Mouse (Mus musculus): ENCODE results near the gene Dlat. TPM values are rescaled to one million over a fixed set of nuclear protein-coding genes. Genes with fewer than 3 reads are reported as not detected.
"Not testable (repeated sequence)": the region's sequence is repeated elsewhere in the genome, so short reads cannot be mapped to it uniquely, and the experiment has no call there.

Gene Dlat
- polyA plus RNA-seq, 1 experiment from 2014 or later = 65.9 TPM

GRCm38 (mm10) chr9:50634270-50634669 is 25.3 kb downstream of the Dlat start:
- Histone ChIP-seq H3K4me1 (ENCODE audit: control insufficient read depth, insufficient read depth, low read length) (no peaks in the 10 kb centered on the region), H3K4me2 (ENCODE audit: low read depth, low read length) (no peak overlapping the region), H3K27me3 (replicated peaks; ENCODE audit: control insufficient read depth, insufficient read depth, low read length) (no peaks in the 10 kb centered on the region), H3K36me3 (ENCODE audit: control insufficient read depth, insufficient read depth, low read length) (peaks cover 55% of the 10 kb centered on the region), H3K27ac (replicated peaks; ENCODE audit: low read depth, low read length) (no peak overlapping the region), H3K4me3 (ENCODE audit: low read depth, low read length) (no peak overlapping the region), H3K9ac (ENCODE audit: low read depth, low read length) (no peak overlapping the region), H3K9me3 (ENCODE audit: control insufficient read depth, low read length) (no peaks in the 10 kb centered on the region)
- DNase-seq (ENCODE audit: low spot score) (no peak), ATAC-seq (ENCODE audit: low read depth) (no peak)
- 95% methylated on average over 11 of the region's 11 CpGs for WGBS

GRCm38 (mm10) chr9:50633059-50633458 is 26.5 kb downstream of the Dlat start:
- Histone ChIP-seq H3K9ac (ENCODE audit: low read depth, low read length) (no peak overlapping the region), H3K36me3 (ENCODE audit: control insufficient read depth, insufficient read depth, low read length) (peaks cover 43% of the 10 kb centered on the region), H3K4me3 (ENCODE audit: low read depth, low read length) (no peak overlapping the region), H3K27me3 (replicated peaks; ENCODE audit: control insufficient read depth, insufficient read depth, low read length) (no peaks in the 10 kb centered on the region), H3K27ac (replicated peaks; ENCODE audit: low read depth, low read length) (no peak overlapping the region), H3K9me3 (ENCODE audit: control insufficient read depth, low read length) (no peaks in the 10 kb centered on the region), H3K4me1 (ENCODE audit: control insufficient read depth, insufficient read depth, low read length) (no peaks in the 10 kb centered on the region), H3K4me2 (ENCODE audit: low read depth, low read length) (no peak overlapping the region)
- ATAC-seq (ENCODE audit: low read depth) (no peak), DNase-seq (ENCODE audit: low spot score) (no peak)
- WGBS = 55% methylated on average over 2 of the region's 2 CpGs

- WGBS = 84% methylated on average over 6 of the region's 6 CpGs
- Histone ChIP-seq H3K4me2 (ENCODE audit: low read depth, low read length) (no peak overlapping the region), H3K4me1 (ENCODE audit: control insufficient read depth, insufficient read depth, low read length) (no peaks in the 10 kb centered on the region), H3K4me3 (ENCODE audit: low read depth, low read length) (no peak overlapping the region), H3K36me3 (ENCODE audit: control insufficient read depth, insufficient read depth, low read length) (peaks cover 34% of the 10 kb centered on the region), H3K9ac (ENCODE audit: low read depth, low read length) (no peak overlapping the region), H3K9me3 (ENCODE audit: control insufficient read depth, low read length) (no peaks in the 10 kb centered on the region), H3K27ac (replicated peaks; ENCODE audit: low read depth, low read length) (no peak overlapping the region), H3K27me3 (replicated peaks; ENCODE audit: control insufficient read depth, insufficient read depth, low read length) (no peaks in the 10 kb centered on the region)
- ATAC-seq (ENCODE audit: low read depth) (no peak), DNase-seq (ENCODE audit: low spot score) (no peak)
These were observed 27.4 kb downstream of the Dlat start for GRCm38 (mm10) chr9:50632016-50632688.

GRCm38 (mm10) chr9:50630903-50631302 is 28.7 kb downstream of the Dlat start:
- H3K9ac ChIP-seq (ENCODE audit: low read depth, low read length); ATAC-seq (ENCODE audit: low read depth); H3K4me2 ChIP-seq (ENCODE audit: low read depth, low read length); H3K4me1 ChIP-seq (ENCODE audit: control insufficient read depth, insufficient read depth, low read length); H3K27ac ChIP-seq (replicated peaks; ENCODE audit: low read depth, low read length); H3K4me3 ChIP-seq (ENCODE audit: low read depth, low read length); DNase-seq (ENCODE audit: low spot score); H3K9me3 ChIP-seq (ENCODE audit: control insufficient read depth, low read length); H3K27me3 ChIP-seq (replicated peaks; ENCODE audit: control insufficient read depth, insufficient read depth, low read length): not testable (repeated sequence)
- WGBS = 94% methylated on average over 6 of the region's 8 CpGs
- H3K36me3 ChIP-seq (ENCODE audit: control insufficient read depth, insufficient read depth, low read length) = peaks cover 22% of the 10 kb centered on the region

- ATAC-seq (ENCODE audit: low read depth) (no peak), DNase-seq (ENCODE audit: low spot score) (no peak)
- no peak overlapping the region; the same call in 1 of the 2 replicates for H3K9ac ChIP-seq (ENCODE audit: low read depth, low read length)
- H3K36me3 ChIP-seq (ENCODE audit: control insufficient read depth, insufficient read depth, low read length) = peaks cover 25% of the 10 kb centered on the region
- H3K27me3 ChIP-seq (replicated peaks; ENCODE audit: control insufficient read depth, insufficient read depth, low read length) = no peaks in the 10 kb centered on the region
- H3K27ac ChIP-seq (replicated peaks; ENCODE audit: low read depth, low read length) = no peak overlapping the region
- H3K9me3 ChIP-seq (ENCODE audit: control insufficient read depth, low read length) = no peaks in the 10 kb centered on the region
- H3K4me1 ChIP-seq (ENCODE audit: control insufficient read depth, insufficient read depth, low read length) = peaks cover 8% of the 10 kb centered on the region; the same call in 1 of the 2 replicates
- peak overlapping the region; percentile 75 for H3K4me2 ChIP-seq (ENCODE audit: low read depth, low read length)
- peak overlapping the region; percentile 75 for H3K4me3 ChIP-seq (ENCODE audit: low read depth, low read length)
- WGBS = 57% methylated on average over 9 of the region's 9 CpGs
These were observed 41.7 kb downstream of the Dlat start for GRCm38 (mm10) chr9:50617794-50618330.

GRCm38 (mm10) chr9:50616766-50617603 is 42.6 kb downstream of the Dlat start, which contains the start of the genes Pih1d2 and Nkapd1:
TSS of gene Pih1d2 (plus strand) at chr9:50617321.
TSS of gene Nkapd1 (minus strand) at chr9:50617464.
- peak within 1 kb of the TSS; percentile 82 for H3K9ac ChIP-seq (ENCODE audit: low read depth, low read length)
- H3K27ac ChIP-seq (replicated peaks; ENCODE audit: low read depth, low read length) = peak within 1 kb of the TSS; percentile 92
- peak within 1 kb of the TSS; percentile 75 for H3K4me3 ChIP-seq (ENCODE audit: low read depth, low read length)
- H3K9me3 ChIP-seq (ENCODE audit: control insufficient read depth, low read length) = no peaks in the 10 kb centered on the region
- peaks cover 34% of the 10 kb centered on the region for H3K36me3 ChIP-seq (ENCODE audit: control insufficient read depth, insufficient read depth, low read length)
- WGBS = under 1% methylated on average over 39 of the region's 81 CpGs
- H3K4me2 ChIP-seq (ENCODE audit: low read depth, low read length) = peak within 1 kb of the TSS; percentile 75
- H3K27me3 ChIP-seq (replicated peaks; ENCODE audit: control insufficient read depth, insufficient read depth, low read length) = no peaks in the 10 kb centered on the region
- ATAC-seq (ENCODE audit: low read depth) (peak; percentile 96), DNase-seq (ENCODE audit: low spot score) (peak; percentile 94)
- H3K4me1 ChIP-seq (ENCODE audit: control insufficient read depth, insufficient read depth, low read length) = peaks cover 8% of the 10 kb centered on the region; the same call in 1 of the 2 replicates

GRCm38 (mm10) chr9:50616161-50616560 is 43.4 kb downstream of the Dlat start:
- H3K4me1 ChIP-seq (ENCODE audit: control insufficient read depth, insufficient read depth, low read length) = peaks cover 8% of the 10 kb centered on the region; the same call in 1 of the 2 replicates
- no peaks in the 10 kb centered on the region for H3K27me3 ChIP-seq (replicated peaks; ENCODE audit: control insufficient read depth, insufficient read depth, low read length)
- H3K9ac ChIP-seq (ENCODE audit: low read depth, low read length) = peak overlapping the region; percentile 82
- H3K9me3 ChIP-seq (ENCODE audit: control insufficient read depth, low read length) = no peaks in the 10 kb centered on the region
- 32% methylated on average over 11 of the region's 11 CpGs for WGBS
- H3K36me3 ChIP-seq (ENCODE audit: control insufficient read depth, insufficient read depth, low read length) = peaks cover 41% of the 10 kb centered on the region
- peak overlapping the region; percentile 92 for H3K27ac ChIP-seq (replicated peaks; ENCODE audit: low read depth, low read length)
- peak overlapping the region; percentile 75 for H3K4me2 ChIP-seq (ENCODE audit: low read depth, low read length)
- ATAC-seq (ENCODE audit: low read depth) (no peak), DNase-seq (ENCODE audit: low spot score) (no peak)
- H3K4me3 ChIP-seq (ENCODE audit: low read depth, low read length) = peak overlapping the region; percentile 75

- ATAC-seq (ENCODE audit: low read depth) (no peak), DNase-seq (ENCODE audit: low spot score) (no peak)
- no peak overlapping the region for H3K9ac ChIP-seq (ENCODE audit: low read depth, low read length)
- H3K4me2 ChIP-seq (ENCODE audit: low read depth, low read length) = no peak overlapping the region
- H3K4me3 ChIP-seq (ENCODE audit: low read depth, low read length) = no peak overlapping the region
- peaks cover 8% of the 10 kb centered on the region; the same call in 1 of the 2 replicates for H3K4me1 ChIP-seq (ENCODE audit: control insufficient read depth, insufficient read depth, low read length)
- H3K36me3 ChIP-seq (ENCODE audit: control insufficient read depth, insufficient read depth, low read length) = peaks cover 76% of the 10 kb centered on the region
- H3K27ac ChIP-seq (replicated peaks; ENCODE audit: low read depth, low read length) = no peak overlapping the region
- 85% methylated on average over 4 of the region's 4 CpGs for WGBS
- no peaks in the 10 kb centered on the region for H3K27me3 ChIP-seq (replicated peaks; ENCODE audit: control insufficient read depth, insufficient read depth, low read length)
- H3K9me3 ChIP-seq (ENCODE audit: control insufficient read depth, low read length) = no peaks in the 10 kb centered on the region
These were observed 47.5 kb downstream of the Dlat start for GRCm38 (mm10) chr9:50612115-50612514.
